Mouse (Mus musculus): ENCODE measurements around the gene Abca7.

The Abca7 gene

DNA sequence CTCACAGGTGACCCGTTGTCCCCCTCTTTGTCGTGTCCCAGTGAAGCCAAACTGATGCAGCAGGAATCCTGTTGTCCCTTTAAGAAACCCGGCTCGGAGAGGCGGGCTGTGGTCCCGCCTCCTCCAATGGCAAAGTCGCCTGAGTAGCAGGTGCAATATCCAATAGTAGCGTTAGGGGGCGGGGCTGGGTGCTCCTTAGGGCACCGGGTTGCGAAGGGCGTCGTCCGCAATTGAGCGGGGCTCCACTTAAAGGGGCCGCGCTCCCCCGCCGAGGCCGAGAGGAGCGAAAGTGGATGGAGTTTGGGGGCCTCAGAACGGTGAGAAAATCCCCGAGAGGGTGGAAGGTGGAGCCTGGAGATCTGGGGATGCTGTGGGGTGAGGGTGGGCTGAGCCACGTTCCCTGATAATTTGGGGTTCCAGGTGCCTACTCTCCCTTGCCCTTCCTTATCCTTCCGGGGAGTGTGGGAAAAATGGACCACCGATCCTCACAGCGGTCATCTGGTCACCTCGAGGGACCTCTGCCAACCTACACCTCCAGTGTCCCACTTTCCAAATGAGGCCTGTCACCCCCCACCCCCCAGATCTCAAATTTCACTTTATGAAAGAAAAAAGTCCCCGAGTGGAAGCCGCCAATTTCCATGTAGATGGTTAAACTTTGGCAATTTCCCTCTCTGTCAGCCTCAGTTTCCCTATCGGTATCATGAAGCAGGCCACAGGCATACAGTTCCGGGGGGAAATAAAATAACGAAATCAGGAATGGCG, at the start of gene Abca7:
Abca7 (plus strand) TSS at position 223 of the 762 bp plus-strand sequence.
- peak; percentile 98 for DNase-seq (ENCODE audit: low spot score)

DNA sequence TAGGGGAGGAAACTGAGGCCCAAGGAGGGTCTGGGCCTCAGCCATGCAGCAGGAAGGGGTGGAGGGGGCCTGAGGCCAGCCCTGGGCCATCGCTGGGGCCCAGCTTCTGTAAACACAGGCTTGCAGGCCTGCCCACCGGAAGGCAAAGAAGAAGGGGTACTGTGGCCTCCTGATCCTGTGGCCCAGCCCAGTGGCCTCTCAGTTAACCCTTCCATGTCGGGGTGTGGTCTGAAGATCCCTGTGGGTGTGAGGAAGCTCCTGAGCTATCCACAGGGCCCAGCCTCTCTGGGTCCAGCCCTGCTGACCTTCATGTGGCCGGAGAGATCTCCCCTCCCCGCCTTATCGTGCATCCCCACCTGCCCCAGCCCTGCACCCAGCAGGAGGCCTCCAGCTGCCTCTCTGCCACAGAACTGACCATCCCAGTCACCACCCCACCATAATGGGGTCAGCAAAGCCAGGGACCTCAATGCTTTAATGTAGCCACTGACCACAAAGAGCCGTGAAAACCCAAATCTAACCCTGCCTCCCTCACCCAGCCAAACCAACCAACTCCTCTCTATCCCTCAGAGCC, 49.5 kb upstream of the Abca7 start:
- DNase-seq (ENCODE audit: low spot score) = no peak

DNA sequence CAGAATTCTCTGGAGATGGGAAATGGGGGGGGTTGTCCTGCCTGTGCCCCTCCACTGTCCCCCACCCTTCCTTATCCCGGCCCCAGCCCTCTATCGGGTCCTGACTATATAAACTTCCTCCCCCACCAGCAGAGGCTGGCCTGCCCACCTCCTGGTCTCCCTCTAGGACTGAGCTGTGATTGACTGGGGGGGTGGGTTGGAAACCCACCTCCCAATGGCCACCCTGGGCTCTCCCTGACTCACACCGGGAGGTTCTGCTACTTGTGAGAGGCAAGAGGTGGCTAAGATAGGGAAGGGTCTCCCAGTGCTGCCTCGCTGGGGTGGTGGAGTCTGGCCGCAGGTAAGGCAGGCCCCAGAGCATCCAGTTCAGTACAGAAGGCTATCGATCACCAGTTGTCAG, 48.8 kb upstream of the Abca7 start:
- no peak for DNase-seq (ENCODE audit: low spot score)

DNA sequence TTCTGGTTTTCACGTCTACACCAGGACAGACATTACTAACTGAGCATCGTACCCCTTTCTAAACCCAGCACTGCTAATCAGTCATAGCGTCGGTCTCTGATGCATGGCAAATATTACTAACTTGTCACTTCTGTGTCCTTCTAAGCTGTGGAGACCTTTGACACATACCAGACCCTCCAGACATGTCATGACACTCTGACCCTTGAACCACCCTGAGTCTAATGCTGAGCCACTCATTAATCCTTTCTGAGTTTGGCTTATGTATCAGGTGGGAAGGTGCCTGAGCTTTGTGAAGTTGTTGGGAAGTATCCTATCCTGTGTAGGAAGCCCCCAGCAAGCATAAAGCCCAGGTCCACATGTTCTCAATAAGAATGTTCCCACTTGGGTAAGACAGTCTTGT, 46.4 kb upstream of the Abca7 start:
- no peak for DNase-seq (ENCODE audit: low spot score)

DNA sequence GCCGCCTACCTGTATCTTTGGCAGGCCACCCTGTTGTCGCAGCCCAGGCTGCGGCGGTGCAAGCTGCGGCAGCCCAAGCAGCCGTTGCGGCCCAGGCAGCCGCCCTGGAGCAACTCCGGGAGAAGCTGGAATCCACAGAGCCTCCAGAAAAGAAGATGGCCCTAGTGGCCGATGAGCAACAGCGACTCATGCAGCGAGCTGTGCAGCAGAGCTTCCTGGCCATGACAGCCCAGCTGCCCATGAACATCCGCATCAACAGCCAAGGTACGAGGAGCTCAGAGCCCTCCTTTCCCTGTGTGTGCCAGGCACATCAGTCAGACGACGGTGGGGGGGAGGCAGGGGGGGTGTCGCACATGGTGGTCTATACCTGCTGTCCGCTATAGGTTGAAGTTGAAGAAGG, 45.6 kb upstream of the Abca7 start:
- no peak for DNase-seq (ENCODE audit: low spot score)

DNA sequence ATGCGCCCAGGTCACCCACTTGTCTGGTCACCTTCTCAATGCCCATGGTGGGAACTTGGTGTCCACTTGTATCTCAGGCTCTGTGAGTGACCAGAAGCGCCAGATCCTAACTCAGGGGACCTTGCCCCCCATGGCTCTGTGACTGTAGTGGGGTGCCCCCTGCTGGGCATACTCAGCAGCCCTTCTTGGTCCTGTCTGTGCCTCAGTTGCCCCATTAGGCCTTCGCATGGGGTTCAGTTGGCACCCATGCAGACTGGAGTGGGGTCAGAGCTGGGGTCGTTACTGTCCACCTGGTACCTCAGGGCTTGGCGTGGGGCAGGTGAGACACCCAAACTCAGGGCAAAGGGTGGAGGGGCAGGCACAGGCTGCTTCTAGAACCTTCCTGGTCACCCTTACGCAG, 42.3 kb upstream of the Abca7 start:
- no peak for DNase-seq (ENCODE audit: low spot score)

DNA sequence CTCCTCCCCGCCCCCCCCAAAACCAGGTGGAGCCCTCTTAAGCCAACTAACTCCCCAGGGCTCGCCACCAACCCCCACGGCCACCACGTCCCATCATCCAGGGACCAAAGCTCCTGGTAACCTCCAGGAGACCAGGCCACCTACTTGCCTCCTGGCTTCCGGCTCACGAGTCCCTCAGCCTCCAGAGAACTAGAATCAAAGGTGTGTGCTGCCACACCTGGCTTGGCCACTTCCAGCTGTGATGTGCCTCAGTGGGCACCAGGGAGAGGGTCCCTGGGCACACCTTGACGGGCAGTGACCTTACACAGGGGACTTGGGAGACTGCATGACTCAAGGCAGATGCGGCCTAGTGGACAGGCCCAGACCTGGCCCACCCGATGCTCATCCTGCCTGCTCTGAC, 40.6 kb upstream of the Abca7 start:
- no peak for DNase-seq (ENCODE audit: low spot score)

DNA sequence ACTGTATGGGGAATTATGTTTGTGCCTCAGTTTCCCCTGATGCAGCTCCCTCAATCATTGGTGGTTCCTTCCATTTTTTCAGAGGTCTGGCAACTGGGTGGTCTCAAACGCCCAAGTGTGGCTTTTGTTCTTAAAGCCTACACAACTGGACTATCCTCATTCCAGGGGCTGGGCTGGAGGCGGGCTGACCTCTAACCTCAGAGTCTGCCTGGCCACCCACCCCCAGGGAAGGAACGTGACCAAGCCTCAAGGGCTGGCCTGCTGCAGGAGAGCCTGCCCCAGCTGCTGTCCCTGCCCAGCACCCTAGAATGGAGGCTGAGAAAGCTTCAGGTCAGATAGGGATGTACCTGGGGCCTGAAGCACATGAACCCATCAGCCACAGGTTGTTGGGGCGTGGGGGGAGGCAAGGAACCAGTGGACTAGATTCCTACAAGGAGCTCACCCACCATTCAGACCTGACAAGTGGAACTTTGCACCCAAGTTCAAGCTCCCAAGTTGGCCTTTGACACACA, 39.6 kb upstream of the Abca7 start:
- no peak for DNase-seq (ENCODE audit: low spot score)

DNA sequence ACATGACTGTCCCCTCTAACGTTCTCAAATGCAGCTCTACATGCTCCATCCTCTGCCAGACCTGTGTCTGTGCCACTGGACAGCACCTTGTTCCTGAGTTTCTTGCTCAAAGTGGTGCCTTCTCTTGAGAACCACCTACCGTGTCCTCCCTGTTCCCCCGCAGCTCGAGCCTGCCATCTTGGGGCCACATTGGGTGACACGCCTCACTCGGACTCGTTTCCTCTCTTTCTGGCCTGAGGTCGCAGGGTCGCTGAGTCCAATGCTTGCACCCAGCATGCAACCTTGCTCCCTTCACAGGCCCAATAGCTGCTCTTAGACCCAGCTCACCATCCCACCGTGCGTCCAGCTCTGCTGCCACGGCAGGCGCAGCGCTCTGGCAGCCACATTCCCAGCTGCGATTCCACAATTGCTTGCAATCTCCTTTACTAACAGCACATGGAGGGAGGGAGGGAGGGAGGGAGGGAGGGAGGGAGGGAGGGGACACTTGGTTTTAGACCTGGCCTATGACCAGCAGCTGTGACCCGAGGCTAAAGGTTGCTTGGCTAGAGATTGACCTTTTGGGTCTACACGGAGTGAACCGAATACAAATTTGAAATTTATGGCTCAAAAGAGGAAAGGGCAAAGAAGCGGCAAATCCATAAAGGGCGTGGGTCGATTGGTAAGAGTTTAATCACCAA, 38.0 kb upstream of the Abca7 start:
- peak; percentile 86 for DNase-seq (ENCODE audit: low spot score)

DNA sequence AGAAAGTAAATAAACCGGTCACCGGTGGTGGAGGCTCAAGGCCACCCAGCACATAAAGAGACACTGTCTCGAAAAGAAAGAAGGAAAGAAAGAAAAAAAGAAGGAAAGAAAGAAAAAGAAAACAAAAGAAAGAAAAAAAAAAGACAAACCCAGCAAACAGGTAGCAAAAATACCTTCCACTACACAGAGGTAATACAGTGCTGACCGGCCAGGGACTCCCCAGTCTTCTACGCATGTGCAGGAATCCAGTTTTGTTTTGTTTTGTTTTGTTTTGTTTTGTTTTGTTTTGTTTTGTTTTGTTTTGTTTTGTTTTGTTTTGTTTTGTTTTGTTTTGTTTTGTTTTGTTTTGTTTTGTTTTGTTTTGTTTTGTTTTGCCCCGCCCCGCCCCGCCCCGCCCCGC, 36.9 kb upstream of the Abca7 start:
- DNase-seq (ENCODE audit: low spot score) = peak; percentile 55

DNA sequence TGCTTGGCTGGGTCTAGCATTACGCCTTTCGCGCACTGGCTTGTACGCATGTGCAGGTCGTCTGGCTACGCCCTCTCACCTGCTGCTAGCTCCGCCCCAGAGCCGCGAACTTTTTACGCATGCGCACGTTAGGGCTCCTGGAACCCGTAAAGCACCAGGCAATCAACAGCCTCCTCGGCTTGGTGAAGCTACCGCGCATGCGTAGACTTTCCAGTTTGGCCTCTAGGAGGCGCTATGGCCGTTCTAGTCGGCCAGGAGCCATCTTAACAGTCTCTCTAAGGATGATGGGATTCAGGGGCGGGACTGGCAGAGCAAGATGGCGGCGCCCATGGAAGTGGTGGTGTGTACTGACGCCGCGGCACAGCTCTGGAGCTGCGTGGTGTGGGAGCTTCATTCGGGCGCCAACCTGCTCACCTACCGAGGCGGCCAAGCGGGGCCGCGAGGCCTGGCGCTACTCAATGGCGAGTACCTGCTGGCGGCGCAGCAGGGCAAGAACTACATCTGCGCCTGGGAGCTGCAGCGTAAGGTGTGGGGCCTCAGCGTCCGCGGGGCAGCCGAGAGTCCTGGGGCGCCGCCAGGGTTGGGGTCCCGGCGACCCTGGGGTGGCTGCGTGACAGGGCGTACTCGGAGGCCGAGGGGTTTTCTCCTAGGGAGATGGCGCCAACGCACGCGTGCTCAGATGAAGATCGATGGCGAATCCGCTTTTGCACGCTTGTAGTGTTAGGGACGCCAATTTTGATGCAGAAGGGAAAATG, 36.3 kb upstream of the Abca7 start, which contains the start of gene Wdr18:
Wdr18 (plus strand) TSS at position 306 of the 755 bp plus-strand sequence.
- peak; percentile 99 for DNase-seq (ENCODE audit: low spot score)

DNA sequence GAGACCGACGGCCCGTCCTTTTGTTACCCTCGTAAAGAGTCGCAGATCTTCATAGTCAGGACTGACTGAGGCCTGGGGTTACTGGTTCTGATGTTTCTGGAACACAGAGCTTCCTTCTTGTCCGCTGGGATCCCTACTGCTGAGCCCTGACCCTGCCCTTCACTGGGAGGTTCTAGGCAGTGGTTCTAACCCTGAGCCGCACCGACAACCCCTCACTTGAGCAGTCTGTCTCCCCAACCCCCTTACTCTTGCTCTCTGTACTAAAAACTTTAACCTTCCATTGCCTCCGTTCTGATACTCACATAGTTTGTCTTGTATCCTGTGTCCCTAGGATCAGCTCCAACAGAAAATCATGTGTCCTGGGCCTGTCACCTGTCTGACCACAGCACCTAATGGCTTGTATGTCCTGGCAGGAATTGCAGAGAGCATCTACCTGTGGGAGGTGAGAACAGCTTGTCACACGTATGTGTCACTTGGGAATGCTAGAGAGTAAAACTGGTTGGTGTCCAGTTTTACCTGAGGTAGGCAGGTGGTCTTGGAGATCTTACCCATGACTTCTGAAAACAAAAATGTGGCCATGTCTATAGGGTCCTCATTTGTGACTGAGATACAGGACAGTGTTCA, 35.5 kb upstream of the Abca7 start:
- DNase-seq (ENCODE audit: low spot score) = no peak

DNA sequence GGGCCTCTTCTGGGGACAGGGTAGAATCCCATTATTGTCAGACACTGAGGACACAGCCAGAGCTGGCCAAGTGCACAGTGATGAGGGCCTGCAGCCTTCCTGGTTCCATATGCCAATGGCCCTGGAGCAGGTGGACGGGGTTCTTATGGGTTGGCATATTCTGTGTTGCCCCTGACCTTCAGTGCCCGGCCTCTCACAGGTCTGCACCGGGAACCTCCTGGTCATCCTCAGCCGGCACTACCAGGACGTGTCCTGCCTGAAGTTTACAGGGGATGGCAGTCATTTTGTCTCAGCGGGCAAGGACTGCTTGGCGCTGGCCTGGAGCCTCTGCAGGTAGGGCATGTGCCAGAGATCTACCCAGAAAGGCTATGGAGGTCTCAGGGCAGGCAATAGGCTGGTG, 31.6 kb upstream of the Abca7 start:
- no peak for DNase-seq (ENCODE audit: low spot score)

DNA sequence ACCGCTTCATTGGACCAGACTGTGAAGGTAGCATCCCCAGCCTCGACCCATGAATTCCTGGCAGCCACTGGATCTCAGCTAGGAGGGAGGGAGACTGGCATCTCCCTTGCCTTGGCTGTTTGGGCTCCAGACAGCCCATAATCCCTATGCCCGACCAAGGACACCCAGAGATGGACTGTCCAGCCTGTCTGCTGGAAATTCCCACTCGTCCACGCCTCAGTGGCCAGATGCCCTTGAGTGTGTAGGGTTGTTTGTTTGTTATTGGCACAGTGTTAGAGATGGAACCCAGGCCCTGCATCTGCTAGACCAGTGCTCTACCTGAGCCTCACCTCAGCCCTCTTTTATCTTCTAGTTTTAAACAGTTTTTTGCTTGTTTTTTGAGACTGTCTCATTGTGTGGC, 31.0 kb upstream of the Abca7 start:
- DNase-seq (ENCODE audit: low spot score) = no peak

DNA sequence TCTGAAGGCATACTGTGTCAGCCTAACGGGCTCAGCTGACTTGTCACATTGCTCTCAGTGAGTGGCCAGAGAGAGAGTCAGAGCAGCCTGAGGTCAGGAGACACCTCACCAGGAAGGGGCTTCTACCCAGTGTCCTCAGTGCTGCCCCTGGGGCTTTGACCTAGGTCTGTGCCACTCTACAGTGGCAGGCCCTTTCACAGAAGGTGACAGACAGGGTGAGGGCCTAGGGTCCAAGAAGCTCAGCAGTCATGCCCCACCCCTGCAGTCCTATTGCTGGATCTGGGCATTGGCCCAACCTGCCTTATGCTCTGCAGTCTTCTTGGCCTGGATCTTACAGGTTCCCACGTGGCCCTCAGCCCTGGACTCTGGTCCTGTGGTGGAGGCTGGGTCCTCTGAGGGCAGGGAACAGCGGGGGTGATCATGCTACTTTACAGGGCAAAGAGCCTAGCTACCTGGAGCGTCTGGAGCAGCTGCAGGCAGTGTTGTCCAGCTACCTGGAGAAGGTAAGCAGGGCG, 29.4 kb upstream of the Abca7 start:
- DNase-seq (ENCODE audit: low spot score) = no peak

DNA sequence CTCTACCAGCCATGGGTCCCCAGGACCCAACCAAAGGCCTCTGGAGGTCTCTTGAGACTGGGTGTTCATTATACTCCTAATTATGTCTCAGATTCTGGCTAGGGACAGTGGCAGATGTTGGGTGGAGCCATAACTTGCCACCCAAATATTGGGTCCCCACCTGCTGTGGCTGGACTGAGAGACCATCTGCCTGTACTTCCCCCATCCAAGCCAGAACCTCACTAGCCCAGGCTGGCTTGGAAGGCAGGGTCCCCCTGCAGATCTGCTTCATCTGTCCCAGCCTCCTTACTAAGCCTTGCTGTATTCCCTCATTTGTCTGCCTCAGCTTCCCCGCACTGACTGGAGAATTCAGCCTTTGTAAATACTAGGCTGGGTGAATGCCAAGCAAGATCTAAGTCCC, 28.1 kb upstream of the Abca7 start:
- DNase-seq (ENCODE audit: low spot score) = no peak

DNA sequence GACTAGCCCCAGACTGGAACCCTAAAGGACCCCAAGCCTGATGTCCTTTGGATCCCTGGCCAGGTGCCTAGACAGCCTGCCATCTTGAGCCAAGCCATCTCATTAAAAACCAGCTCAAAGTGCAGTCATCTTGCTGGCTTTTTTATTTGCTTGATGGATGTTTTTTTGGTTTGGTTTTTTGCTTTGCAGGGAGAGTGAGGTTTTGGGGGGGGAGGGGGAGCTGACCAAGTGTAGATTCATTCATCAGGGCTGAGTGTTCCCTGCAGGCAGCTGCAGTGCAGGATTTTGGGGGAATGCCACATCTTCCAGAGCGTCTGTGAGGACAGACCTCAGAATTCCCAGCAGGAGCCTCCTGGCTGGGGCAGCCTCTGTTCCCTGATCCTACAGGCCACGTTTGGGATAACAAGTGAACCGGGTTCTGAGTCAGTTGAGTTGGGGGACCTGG, 27.1 kb upstream of the Abca7 start:
- no peak for DNase-seq (ENCODE audit: low spot score)

DNA sequence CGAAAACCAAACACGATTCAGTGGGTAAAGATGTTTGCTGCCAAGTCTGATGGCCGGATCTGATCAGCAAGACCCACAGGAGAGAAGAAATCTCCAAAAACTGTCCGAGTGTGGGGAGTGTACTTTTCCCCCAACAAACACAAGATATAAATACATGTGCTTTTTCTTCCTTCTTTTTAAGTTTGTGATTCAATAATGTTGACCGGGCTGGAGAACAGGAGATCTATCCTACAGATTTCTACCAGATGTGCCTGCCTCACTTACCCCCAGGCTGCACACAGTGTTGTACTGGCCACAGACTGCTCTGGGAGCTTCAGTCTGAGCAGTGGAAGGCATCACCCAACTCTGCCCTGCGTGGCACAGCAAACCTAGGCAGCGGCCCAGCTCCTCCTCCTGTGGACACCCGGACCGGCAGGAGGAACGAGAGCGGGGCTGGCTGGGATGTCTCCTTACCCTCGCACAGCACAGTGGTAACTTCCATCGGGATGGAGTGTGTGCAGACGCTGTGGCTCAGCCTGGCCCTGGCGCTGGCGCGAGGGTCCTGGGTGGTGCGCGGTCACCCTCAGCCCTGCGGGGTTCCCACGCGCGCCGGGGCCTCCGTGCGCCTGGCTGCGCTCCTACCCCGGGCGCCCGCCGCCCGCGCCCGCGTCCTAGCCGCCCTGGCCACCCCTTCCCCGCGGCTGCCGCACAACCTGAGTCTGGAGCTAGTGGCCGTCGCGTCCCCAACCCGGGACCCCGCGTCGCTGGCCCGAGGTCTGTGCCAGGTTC, 25.7 kb upstream of the Abca7 start, which contains the start of gene Grin3b:
Grin3b (plus strand) TSS at position 301 of the 768 bp plus-strand sequence.
- no peak for DNase-seq (ENCODE audit: low spot score)

DNA sequence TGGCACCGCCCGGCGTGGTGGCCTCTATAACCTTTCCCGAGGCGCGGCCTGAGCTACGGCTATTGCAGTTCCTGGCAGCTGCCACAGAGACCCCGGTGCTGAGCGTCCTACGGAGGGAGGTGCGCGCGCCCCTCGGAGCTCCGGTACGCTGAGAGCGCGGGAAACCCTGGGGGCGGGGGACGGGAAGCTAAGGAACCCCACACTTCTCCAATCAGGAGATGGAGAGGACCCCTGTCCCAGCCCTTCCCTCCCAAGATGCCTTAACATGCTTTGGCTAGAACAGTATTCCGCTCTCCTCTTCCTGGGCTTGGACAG, 25.2 kb upstream of the Abca7 start:
- no peak for DNase-seq (ENCODE audit: low spot score)

DNA sequence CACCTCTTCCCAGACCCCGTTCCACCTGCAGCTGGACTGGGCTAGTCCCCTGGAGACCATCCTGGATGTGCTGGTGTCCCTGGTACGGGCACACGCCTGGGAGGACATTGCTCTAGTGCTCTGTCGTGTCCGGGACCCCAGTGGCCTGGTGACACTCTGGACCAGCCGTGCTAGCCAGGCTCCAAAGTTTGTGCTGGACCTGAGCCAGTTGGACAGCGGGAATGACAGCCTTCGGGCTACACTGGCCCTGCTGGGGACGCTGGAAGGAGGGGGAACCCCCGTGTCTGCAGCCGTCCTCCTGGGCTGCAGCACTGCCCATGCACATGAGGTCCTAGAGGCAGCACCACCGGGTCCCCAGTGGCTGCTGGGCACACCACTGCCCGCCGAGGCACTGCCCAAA, 23.5 kb upstream of the Abca7 start:
- no peak for DNase-seq (ENCODE audit: low spot score)

DNA sequence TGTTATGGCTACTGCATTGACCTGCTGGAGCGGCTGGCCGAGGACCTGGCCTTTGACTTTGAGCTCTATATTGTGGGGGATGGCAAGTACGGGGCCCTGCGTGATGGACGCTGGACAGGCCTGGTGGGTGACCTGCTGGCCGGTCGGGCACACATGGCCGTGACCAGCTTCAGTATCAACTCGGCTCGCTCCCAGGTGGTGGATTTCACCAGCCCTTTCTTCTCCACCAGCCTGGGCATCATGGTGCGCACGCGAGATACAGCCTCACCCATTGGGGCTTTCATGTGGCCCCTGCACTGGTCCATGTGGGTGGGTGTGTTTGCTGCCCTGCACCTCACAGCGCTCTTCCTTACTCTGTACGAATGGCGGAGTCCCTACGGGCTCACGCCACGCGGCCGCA, 22.2 kb upstream of the Abca7 start:
- no peak for DNase-seq (ENCODE audit: low spot score)
